Mouse (Mus musculus): Measurements from ENCODE around the gene Taf6.

- TF ChIP-seq EP300 (IDR thresholded peaks at IDR 0.05; ENCODE audit: low read length) (no peak), MAZ (IDR thresholded peaks at IDR 0.05; ENCODE audit: low read depth, low read length) (peak; percentile 34; the same call in 1 of the 2 replicates), CTCF (conservative IDR thresholded peaks at IDR 0.05 in 1 of 2, IDR thresholded peaks at IDR 0.05 in 1 of 2; ENCODE audit: low read depth in 2 of 2, low read length in 2 of 2) (no peak), SMC3 (IDR thresholded peaks at IDR 0.05; ENCODE audit: low read depth, low read length) (no peak), BHLHE40 (IDR thresholded peaks at IDR 0.05; ENCODE audit: low read depth, low read length) (no peak), KAT2A (IDR thresholded peaks at IDR 0.05; ENCODE audit: insufficient replicate concordance, low read length) (peak; percentile 82), JUN (IDR thresholded peaks at IDR 0.05; ENCODE audit: insufficient read depth, low read depth, low read length) (no peak), CHD2 (IDR thresholded peaks at IDR 0.05; ENCODE audit: low read length) (peak; percentile 56), USF1 (IDR thresholded peaks at IDR 0.05; ENCODE audit: low read depth, low read length) (no peak), POLR2AphosphoS2 (IDR thresholded peaks at IDR 0.05; ENCODE audit: low read depth, low read length) (peak; percentile 68; the same call in 1 of the 2 replicates), MYC (IDR thresholded peaks at IDR 0.05; ENCODE audit: low read depth, low read length) (no peak; the same call in 1 of the 2 replicates), POLR2A (IDR thresholded peaks at IDR 0.05; ENCODE audit: low read depth, low read length) (peak; percentile 69)
These were observed 16.2 kb downstream of the Taf6 start for GRCm38 (mm10) chr5:138170936-138171561.
